Mouse (Mus musculus): Measurements from ENCODE around the gene Actn4.

Gene Actn4

DNA sequence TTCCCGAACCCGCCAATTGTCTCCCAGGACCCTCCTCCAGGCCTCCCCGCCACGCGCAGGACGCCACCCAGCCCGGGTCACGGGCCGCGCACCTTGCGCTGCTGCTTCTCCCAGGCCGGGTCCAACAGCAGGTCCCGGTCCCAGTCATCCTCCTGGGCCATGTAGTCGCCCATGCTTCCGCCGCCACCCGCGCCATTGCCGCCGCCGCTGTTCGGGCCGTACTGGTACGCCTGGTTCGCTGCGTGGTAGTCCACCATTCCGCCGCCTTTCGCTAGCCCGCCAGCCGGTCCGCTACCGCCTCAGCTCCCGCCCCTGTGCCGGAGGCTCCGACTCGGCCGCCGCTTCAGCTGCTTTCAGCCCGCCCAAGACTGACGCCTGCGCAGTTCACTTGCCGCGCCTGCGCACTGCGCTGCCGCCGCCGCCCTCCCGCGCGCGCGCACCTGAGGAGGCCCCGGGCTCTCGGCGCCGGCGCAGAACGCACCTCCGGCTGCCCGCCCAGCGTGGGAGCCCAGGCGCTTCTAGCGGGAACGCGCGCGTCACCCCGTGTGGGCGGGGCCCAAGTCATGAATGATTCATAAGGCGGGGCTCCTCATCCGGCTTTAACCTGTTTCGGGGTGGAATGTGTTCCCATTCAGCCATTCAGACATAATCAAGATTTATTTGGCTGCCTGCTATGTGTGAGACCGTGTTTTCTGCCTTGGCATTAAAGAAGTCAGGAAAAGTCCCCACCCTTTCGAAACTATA is at the start of gene Actn4:
Actn4 (minus strand) TSS at position 414 of the 744 bp plus-strand sequence.
- peak; percentile 99 to 100 for DNase-seq (ENCODE audit: low spot score in 2 of 2)

DNA sequence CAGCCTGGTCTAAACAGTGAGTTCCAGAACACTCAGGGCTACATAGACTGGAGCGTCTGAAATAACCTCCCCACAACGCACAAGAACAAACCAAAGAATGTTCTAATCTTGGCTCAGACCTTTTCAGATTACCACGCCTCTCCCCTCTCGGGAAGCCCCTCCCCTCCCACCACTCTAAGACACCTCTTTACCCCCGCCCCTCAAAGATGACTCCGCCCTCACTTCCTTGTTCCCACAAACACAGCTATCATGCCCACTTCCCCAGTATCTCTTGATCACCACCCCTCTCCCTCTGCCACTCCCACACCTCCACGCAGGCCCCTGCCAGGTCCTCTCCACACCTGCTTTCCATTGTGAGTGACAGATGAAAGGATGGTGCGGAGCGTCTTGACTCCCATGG is 46.6 kb upstream of the Actn4 start:
- no peak for DNase-seq (ENCODE audit: low spot score in 2 of 2)

DNA sequence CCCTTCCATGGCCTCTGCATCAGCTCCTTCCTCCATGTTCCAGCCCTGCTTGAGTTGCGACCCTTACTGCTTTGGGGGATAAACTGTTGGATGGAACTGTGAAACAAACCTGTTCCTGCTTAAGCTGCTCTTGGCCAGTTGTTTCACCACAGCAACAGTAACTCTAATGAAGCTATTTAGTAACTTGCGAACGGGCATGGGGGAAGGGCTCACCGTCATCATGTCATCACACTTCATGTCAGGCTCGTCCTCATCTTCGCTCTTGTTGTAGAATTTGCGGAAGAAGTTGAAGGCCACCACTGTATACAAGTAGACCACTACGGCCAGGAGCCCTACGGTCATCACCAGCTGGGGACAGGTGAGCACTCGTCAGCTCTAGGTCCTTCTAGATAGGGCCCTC is 46.0 kb upstream of the Actn4 start:
- no peak for DNase-seq (ENCODE audit: low spot score in 2 of 2)

DNA sequence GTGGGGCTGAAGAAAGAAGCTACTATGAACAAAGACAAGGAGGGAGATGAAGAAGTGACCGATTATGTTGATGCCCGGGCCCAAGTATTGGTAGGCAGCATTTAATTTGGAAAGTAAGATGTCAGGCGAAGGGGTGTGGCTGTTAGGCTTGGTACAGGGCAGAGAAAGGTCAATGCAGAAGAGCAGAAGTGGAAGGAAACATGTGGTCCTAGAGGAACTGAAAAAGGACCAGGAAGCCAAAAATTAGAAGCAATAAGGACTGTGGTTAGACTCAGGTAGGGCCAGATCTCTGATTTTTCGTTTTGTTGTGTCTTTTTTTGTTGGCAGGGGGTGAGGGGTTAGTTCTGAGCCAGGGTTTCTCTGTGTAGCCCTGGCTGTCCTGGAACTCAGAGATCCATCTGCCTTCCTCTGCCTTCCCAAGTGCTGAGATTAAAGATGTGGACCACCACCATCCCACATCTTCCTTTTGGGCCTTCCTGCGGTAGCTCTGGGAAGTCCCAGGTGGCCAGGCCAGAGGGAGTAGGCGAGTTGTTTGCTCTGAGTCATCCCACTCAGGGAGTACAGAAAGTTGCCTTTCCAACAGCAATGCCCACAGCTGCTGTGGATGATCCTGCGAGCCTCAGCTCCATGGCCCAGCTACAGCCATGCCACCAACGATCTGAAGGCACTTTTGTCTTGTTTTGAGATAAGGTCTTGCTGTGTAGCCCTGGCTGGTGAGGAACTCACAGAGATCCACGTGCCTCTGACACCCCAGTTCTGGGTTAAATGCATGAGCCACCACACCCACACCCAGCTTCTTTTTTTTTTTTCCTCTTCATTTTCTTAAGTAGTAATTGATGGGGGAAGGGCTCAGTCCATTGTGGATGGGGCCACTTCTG is 45.3 kb upstream of the Actn4 start:
- DNase-seq (ENCODE audit: low spot score in 2 of 2), result peak in 1 of 2 experiments; percentile 13

DNA sequence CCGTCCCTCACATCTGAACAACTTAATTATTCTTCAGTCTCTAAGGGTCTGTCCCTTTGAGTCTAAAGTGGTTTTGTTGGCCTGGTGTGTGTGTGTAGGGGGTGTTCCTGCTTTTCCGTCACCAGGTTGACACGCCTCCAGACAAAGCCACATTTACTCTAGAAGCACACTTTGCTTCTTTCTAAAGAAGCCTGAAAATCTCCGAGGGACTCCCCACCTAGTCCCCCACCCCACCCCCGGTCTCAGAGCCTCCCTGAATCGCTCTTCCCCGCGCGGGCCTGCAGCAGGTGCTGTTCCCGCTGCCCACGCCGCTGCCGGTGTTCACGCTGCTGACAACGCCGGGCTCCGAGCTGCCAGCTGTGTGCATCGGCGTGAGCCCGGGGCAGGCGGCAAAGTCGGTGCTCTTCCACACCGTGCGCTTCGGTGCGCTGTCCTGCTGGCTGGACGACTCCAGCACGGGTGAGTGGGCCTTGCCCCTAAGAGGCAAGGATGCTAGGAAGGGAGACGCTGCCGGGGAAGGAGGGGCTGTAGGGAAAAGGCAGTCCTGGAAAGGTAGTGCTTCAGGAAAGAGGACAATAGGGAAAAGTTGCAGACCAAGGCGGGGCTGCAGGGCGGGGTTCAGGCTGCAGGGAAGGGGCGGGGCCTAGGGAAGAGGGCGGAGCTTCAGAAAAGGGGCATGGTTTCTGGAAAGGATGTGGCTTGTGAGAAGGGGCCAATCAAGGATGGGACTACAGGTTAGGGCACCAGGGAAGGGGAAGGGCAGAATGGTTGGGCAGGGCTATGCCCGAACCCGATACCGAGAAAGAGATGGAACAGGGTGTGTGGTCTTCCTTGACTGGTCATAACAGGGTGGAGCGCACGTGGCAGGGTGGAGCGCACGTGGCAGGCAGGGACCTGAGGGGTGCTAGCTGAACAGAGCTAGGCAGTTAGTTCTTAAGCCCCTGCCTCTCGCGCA is 38.8 kb upstream of the Actn4 start:
- DNase-seq (ENCODE audit: low spot score in 2 of 2), result peak; percentile 28 to 30

DNA sequence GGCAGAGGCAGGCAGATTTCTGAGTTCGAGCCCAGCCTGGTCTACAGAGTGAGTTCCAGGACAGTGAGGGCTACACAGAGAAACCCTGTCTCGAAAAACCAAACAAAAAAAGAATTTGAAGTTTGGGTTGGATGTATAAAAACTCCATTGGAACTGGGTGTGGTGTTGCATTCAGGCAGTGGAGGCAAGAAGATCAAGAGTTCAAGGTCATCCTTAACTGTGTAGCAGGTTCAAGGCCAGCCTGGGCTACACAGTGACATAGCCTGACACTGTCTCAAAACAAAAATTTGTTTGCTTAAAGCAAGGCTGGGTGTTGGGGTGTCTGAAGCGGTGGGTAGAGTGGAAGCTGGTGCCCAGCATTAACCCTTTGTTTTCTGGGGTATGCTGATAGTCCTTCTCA is 31.3 kb upstream of the Actn4 start:
- DNase-seq (ENCODE audit: low spot score in 2 of 2), result no peak

DNA sequence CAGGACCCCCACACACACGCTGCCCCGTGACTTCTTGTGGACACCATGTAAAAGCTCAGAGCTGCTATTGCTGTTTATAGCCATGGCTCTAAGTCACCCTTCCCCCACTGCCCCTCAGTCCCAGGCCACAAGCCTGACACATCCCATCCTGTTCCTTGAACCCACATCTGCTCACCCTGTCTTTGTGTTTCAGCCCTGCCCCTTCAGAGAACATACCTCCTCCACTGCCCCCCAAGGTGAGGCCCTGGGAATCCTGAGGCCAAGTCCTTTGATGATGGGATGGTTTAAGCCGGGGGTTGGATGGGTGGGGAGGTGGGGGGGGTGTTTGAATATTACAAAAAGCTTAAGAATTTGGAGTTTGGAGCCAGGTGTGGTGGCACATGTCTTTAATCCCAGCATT is 30.9 kb upstream of the Actn4 start:
- DNase-seq (ENCODE audit: low spot score in 2 of 2), result no peak

DNA sequence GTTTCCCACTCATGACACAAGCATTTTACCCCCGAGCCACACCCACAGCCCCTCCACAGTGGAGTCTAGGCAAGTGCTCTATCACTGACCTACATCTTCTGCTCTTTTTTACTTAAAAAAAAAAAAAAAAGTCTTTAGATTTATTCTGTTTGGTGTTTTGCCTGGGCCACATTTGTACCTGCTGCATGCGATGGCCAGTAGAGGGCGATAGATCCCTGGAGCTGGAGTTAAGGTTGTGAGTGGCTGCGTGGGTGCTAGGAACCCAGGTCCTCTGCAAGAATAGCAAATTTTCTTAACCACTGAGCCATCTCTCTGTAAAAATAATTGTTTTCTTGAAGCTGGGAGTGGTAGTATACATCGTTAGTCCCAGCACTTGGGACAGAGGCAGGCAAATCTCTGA is 29.5 kb upstream of the Actn4 start:
- no peak for DNase-seq (ENCODE audit: low spot score in 2 of 2)

DNA sequence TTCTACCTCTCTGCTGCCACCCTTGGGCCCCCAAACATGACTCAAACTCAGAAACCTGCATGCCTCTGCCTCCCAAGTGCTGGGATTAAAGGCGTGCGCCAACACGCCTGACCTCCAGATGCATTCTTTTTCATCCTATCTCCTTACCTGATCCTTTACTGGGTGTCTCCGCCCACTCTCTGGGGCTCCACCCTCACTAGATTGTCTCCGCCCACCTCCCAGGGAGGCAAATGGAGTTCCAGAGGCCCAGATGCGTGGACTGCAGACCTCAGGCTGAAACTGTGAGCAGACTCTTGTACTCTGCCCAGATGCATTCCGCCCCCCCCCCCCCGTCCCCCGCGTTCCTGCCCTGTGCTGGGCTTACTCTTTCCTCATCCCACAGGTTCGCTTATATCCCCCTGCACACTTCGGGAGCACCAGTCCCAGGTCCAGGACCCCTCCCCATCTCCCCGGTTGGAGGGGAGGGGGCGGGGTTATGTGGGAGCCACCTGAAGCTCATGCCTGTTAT is 28.7 kb upstream of the Actn4 start:
- no peak for DNase-seq (ENCODE audit: low spot score in 2 of 2)

DNA sequence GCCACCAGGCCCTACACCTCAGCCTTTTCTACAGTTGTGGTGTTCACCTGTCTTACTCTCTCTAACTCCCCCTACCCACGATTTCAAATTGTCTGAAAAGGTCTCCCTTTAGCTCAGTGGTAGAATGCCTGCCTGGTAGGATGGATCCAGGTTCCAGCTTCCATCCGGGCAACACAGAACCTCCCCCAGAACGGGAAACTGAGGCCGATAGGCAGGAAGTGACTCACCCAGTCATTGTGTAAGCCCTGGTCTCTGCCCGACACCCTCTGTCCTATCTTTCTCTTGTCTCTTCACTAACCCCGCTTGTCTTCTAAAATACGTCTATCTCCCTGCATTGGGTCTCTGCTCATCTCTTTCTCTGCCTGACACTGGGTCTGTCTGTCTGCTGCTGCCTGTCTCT is 23.1 kb upstream of the Actn4 start:
- DNase-seq (ENCODE audit: low spot score in 2 of 2), result no peak

DNA sequence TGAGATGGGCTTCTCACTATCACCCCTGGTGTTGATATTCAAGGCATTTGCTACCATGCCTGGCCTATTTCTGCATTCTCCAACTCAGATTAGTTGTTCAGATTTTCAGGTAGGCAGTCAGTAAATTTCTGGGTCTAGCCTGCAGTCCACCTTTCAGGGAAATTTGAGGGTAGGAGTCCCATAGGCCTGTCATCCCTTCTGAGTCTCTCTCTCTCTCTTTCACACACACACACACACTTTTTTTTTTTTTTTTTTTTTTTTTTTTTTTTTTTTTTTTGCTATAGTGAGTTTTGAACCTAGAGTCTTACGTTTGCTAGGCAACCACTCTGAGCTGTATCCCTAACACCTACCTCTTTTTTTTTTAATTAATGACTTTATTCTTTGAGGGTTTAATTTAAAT is 22.3 kb upstream of the Actn4 start:
- no peak for DNase-seq (ENCODE audit: low spot score in 2 of 2)

DNA sequence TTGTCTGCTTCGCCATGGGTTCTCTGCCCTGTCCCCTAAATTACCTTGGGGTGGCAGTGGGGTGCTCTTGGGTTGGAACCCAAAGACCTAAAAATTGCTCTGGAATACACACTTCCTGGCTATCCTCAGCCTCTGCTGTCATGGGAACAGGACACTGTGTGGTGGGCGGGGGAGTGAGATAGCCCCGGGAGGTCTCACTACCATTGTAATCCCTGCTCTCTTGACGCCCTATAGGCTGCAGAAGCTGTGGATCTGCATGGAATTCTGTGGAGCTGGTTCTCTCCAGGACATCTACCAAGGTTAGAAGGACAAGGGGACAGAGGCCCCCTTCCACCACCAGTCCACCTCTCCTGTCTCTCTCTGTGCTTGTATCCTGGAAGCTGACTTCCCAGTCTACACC is 21.7 kb upstream of the Actn4 start:
- no peak for DNase-seq (ENCODE audit: low spot score in 2 of 2)

DNA sequence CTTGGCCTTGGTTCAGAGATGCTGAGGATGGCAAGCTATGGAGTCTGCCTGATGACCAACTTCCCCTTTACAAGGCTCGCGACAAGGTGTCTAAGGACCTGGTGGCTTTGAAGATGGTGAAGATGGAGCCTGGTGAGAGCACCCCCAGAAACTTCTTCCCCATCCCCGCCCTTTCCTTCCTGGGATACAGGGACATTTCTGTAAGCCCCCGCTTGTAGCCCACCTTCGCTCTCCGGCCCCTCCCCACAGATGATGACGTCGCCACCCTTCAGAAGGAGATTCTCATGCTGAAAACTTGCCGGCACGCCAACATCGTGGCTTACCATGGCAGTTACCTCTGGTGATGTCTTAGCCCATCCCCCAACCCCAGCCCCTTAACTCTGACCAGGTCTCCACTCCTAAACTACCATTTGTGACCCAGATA is 21.0 kb upstream of the Actn4 start:
- no peak for DNase-seq (ENCODE audit: low spot score in 2 of 2)

DNA sequence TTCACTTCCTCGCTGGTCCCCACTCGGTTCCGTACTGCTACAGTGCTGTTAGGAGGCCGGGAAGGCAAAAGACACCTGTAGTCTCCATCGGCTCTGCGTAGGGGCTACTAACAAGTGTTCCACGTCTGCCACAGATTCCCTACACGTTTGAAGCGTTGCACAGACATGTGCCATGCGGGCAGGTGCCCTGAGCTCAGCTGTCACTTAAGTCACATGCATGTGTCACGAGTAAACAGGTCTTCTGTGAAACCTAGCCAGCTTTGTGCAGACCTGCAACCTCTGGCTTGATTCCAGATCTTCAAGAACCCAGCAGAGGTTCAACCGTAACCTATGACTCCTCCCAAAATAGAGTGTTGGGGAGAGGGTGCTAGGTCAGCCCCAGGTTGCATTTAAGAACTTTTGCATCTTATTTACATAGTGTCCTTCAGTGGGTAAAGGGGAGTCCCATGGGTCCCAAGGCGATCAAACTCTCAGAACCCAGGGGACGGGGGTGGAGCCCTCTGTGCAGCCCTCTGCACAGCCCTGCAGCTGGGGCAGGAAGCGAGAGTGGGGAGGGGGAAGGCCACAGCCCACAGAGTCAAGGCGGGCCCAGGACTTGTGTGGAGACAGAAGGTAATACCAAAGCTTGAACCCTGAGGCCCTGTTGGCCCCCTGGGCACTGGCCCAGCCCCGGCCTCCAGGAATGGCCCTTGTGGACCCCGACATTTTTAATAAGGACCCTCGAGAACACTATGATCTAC is 20.3 kb upstream of the Actn4 start:
- peak; percentile 26 to 53 for DNase-seq (ENCODE audit: low spot score in 2 of 2)

DNA sequence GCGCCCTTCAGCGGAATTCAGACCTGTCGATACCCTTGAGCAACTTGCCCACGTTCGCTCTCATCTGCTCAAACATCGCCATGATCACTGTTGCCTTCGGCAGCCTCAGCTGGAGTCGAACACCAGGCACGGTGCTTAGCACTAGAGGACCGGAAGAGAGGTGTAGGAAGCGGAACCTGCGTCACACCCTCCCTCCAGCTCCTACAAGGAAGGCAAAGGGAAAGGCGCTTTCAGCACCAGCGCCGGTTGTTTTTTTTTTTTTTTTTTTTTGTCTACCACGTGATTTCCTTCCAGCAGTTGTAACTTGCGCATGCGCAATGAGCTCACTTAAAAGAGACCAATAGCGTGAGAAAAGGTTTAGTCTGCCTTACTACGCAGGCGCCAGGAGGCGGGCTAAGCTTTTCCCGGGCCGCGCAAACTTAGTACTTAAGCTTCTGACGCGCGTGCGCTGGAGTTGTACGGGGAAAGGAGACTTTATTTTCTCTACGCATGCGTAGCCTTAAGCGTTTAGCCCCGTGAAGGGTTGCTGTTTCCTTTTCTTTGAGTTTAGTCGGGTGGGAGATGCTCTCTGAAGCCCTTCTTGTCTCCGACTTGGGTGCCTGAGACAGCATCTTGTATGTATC is 19.6 kb upstream of the Actn4 start, which contains the start of the genes Eif3k and Map4k1:
Eif3k (minus strand) TSS at position 214 of the 623 bp plus-strand sequence.
Map4k1 (plus strand) TSS at position 400 of the 623 bp plus-strand sequence.
- DNase-seq (ENCODE audit: low spot score in 2 of 2), result peak; percentile 98

DNA sequence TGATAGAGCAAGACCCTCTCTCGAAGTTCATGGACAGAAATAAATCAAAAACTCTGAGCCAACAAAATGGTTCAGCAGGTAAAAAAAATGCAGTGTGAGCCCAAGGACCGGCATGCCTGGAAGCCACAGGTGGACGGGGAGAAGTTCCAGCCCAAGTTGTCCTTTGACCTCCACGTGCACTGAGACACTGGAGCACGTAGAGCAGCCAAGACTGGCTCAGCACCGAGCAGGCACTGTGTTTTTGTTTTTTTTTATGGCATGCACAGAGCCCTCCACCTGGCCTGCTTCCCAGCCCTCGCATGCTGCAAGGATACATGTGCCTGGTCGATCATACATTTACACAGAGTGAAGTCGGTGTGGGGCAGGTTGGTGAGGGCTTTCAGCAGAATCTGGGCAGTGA is 15.4 kb upstream of the Actn4 start:
- DNase-seq (ENCODE audit: low spot score in 2 of 2), result no peak

DNA sequence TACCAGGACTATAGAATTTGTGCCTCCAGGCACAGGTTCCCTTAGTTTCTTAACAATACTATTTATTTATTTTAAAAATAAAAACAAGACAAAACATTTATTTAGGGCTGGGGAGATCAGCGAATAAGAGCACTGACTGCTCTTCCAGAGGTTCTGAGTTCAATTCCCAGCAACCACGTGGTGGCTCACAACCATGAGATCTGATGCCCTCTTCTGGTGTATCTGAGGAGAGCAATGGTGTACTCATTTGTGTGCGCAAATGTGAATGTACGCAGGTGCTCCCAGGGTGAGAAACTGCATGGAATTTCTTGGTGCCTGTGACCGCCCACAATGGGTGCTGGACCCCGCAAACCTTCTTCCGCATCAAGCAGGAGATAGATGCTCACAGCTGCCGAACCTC is 10.9 kb upstream of the Actn4 start:
- no peak for DNase-seq (ENCODE audit: low spot score in 2 of 2)

DNA sequence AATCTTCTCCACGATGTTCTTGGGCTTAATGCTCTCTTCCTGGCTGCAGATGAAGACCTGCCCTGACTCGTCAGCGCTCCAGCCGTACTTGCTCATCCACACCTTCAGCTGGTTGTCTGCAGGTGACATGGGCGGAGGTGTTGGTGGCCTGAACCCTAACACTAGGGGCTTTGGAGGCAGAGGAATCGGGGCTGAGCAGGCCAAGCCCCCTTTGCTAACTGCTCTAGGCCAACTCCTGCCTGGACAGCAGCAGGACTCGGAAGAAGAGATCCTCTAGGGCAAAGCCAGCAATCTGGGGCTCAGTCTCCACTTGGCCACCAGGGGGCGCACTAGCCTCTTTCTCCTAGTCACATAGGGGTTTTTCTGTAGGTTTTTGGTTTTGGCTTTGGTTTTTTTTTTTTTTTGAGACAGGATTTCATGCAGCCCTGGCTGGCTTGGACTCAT is 10.4 kb upstream of the Actn4 start:
- DNase-seq (ENCODE audit: low spot score in 2 of 2), result peak in 1 of 2 experiments; percentile 67

DNA sequence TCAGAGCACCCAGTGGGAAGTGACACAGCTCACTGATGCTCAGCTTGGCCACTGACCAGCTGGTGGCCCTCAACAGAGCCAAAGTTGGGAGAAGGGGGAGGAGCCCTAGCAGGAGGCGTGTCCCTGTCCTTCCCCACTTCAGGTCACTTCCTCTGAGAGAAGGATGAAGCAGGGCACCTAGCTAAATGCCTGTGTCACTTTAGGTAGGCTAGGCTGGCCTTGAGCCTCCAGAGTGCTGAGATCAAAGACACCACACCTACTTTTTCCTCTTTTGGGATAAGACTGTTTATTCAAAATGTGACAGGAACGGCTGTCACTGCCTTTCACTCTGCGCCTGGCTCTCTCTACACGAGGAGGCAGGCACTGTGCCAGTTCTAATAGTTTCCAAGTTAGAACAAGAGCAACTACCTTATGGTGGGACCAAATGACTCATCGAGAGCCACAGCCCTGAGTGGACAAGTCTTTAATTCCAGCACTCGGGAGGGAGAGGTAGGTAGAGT is 9.7 kb upstream of the Actn4 start:
- DNase-seq (ENCODE audit: low spot score in 2 of 2), result peak in 1 of 2 experiments; percentile 69

DNA sequence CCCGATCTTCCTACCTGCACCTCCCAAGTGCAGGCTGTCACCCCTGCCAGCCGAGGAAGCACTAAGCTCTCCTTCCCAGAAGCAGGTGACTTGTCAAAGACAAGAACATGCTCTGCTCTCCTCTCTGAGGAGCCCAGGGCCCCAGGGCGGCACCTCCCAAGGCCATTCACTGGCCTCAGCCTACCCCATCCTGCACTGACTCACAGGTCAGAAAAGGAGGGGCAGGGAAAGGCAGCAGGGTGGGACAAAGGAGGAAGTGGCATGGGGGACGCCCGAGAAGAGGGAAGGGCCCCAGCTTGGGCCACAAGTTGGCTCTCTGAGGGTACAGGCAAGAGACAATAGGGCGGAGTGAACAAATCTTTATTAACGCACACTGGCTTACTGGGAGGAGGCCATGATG is 8.9 kb upstream of the Actn4 start:
- DNase-seq (ENCODE audit: low spot score in 2 of 2), result no peak
